Mouse (Mus musculus) megakaryocyte, embryonic 14.5 days (primary cell): ENCODE measurements around the gene Acly.

Experiments used
- FLI1 ChIP-seq: IDR thresholded peaks from 2 replicates; pipeline ENCODE4 v1.6.1; 2012; ENCODE audit warnings: low read length, inconsistent platforms, mixed read lengths
- GATA1 ChIP-seq: IDR thresholded peaks from 3 replicates; pipeline ENCODE4 v1.6.1; 2012; ENCODE audit warnings: mixed read lengths, low read length, inconsistent platforms, borderline replicate concordance

- no peak for TF ChIP-seq GATA1
- no peak for TF ChIP-seq FLI1
Observed at GRCm38 (mm10) chr11:100500651-100501050, 27.1 kb downstream of the Acly start.
